Mouse (Mus musculus) forebrain, embryonic 16.5 days (tissue): Measurements from ENCODE around the gene Exoc8. TPM values are rescaled to one million over a fixed set of nuclear protein-coding genes. Genes with fewer than 3 reads are reported as not detected.
A peak's percentile ranks its signal among the peaks of the same experiment; 100 is the strongest.

Experiments
- ATAC-seq: fragments of 200-750 bp; cut with Nextera tagmentation; 2 replicates; pipeline ENCODE4 v1.8.0; 2017; ENCODE audit warnings: mild to moderate bottlenecking, moderate library complexity
- H3K27ac ChIP-seq: fragments of 300-500 bp; sonication (generic); 2 replicates; pipeline ENCODE4 v1.5.1; 2014; ENCODE audit warnings: low read length, control low read depth
- H3K27me3 ChIP-seq: fragments of 300-500 bp; sonication (generic); replicated peaks from 2 replicates; pipeline ENCODE4 v1.6.1; 2014; ENCODE audit warnings: low read length; ENCODE audit not compliant: control insufficient read depth, insufficient read depth
- H3K36me3 ChIP-seq: fragments of 300-500 bp; sonication (generic); 2 replicates; pipeline ENCODE4 v1.6.1; 2014; ENCODE audit not compliant: control insufficient read depth, insufficient read depth
- H3K4me1 ChIP-seq: fragments of 300-500 bp; sonication (generic); replicated peaks from 2 replicates; pipeline ENCODE4 v1.6.1; 2014; ENCODE audit warnings: low read length; ENCODE audit not compliant: control insufficient read depth, insufficient read depth
- H3K4me2 ChIP-seq: fragments of 300-500 bp; sonication (generic); 2 replicates; pipeline ENCODE4 v1.6.1; 2014; ENCODE audit warnings: mild to moderate bottlenecking, low read length, control low read depth
- H3K4me3 ChIP-seq: fragments of 300-500 bp; sonication (generic); replicated peaks from 2 replicates; pipeline ENCODE4 v1.5.1; 2014; ENCODE audit warnings: mild to moderate bottlenecking, low read length, control low read depth
- H3K9ac ChIP-seq: fragments of 300-500 bp; sonication (generic); replicated peaks from 2 replicates; pipeline ENCODE4 v1.6.1; 2014; ENCODE audit warnings: low read depth, low read length, control low read depth
- H3K9me3 ChIP-seq: fragments of 300-500 bp; sonication (generic); 2 replicates; pipeline ENCODE4 v1.6.1; 2016; ENCODE audit warnings: low read length; ENCODE audit not compliant: control insufficient read depth
- WGBS: fragments of 180-500 bp; shearing (Covaris S2); extraction: QIAGEN DNeasy Blood & Tissue Kit; methylation state at CpG from one replicate; pipeline ENCODE4 v1.1.7; 2014; 5-methylcytosine and 5-hydroxymethylcytosine counted together
- polyA plus RNA-seq: library from polyadenylated mRNA; unstranded; fragments of >200 nt; fragmentation: Nextera tagmentation; extraction: Ambion mirVana; gene quantifications from 2 replicates; pipeline ENCODE4 v1.2.1, GENCODE M21; 2015

The Exoc8 gene
- polyA plus RNA-seq, 1 experiment from 2014 or later, result 15.0 TPM

DNA sequence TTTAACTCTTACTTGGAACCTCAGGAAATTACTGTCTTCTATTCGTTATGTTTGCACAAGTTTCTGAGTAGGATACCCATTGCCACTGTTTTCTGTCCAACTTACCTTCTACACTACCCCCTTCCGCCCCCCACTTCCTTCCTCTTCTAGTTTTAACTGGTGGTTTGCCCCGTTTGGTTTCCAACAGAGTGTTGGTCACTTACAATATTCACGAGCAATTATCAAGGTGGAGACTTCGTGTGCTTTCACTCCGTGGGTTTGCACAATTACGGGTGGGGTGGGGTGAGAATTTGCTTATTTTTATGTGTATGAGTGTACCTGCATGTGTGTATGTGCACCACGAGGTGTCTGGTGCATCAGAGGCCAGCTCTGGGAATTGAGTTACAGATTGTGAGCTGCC, 33.8 kb downstream of the Exoc8 start:
- 18% methylated on average over 8 of the region's 8 CpGs for WGBS
- peak overlapping the region; percentile 99; the same call in 1 of the 2 replicates for H3K9ac ChIP-seq
- ATAC-seq, result no peak
- peak overlapping the region; percentile 95 for H3K4me3 ChIP-seq
- H3K27me3 ChIP-seq, result no peaks in the 10 kb centered on the region
- peak overlapping the region; percentile 85 for H3K4me2 ChIP-seq
- no peak overlapping the region for H3K27ac ChIP-seq
- H3K4me1 ChIP-seq, result peaks cover 16% of the 10 kb centered on the region
- H3K9me3 ChIP-seq, result no peaks in the 10 kb centered on the region
- H3K36me3 ChIP-seq, result peaks cover 11% of the 10 kb centered on the region

DNA sequence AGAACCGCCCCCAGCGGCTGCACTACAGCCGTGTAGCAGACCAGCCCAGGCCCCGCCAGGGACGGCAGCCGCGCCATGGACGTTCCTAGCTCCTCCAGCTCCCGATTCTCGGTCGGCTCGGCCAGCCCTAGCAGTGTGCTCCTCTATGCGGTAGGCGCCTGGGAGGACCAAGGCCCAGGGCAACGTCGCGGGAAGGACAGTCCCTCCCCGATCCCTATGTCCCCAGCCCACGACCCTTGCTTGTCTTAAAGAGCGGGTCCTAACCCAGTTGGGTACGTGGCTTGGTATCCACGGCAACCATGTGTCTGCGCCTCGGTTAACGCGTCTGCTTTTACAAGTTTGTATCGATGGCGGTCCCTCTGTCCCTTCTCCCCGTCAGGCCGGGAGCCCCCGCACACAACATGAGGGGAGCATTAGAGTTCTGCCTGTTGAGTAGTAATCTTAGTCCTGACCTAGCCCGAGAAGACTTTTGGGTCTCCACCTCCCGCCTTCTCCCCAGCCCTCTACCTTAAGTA, 34.3 kb downstream of the Exoc8 start:
- peak; percentile 84 for ATAC-seq
- under 1% methylated on average over 33 of the region's 33 CpGs for WGBS
- H3K4me1 ChIP-seq, result peaks cover 16% of the 10 kb centered on the region
- H3K36me3 ChIP-seq, result peaks cover 11% of the 10 kb centered on the region
- no peaks in the 10 kb centered on the region for H3K27me3 ChIP-seq
- peak overlapping the region; percentile 95 for H3K4me3 ChIP-seq
- peak overlapping the region; percentile 85 for H3K4me2 ChIP-seq
- H3K27ac ChIP-seq, result peak overlapping the region; percentile 89
- no peaks in the 10 kb centered on the region for H3K9me3 ChIP-seq
- H3K9ac ChIP-seq, result peak overlapping the region; percentile 99

GRCm38 (mm10) chr8:124862321-124863162, 35.0 kb downstream of the Exoc8 start, which contains the start of the genes Gnpat and 2810004N23Rik:
TSS of gene Gnpat (plus strand) at chr8:124863033.
TSS of gene 2810004N23Rik (minus strand) at chr8:124863120.
- peak; percentile 99 for ATAC-seq

GRCm38 (mm10) chr8:124860188-124860587, 37.3 kb downstream of the Exoc8 start:
- H3K27ac ChIP-seq, result no peak overlapping the region
- H3K4me2 ChIP-seq, result no peak overlapping the region
- H3K27me3 ChIP-seq, result no peaks in the 10 kb centered on the region
- H3K4me1 ChIP-seq, result peaks cover 16% of the 10 kb centered on the region
- no peak overlapping the region for H3K9ac ChIP-seq
- H3K9me3 ChIP-seq, result no peaks in the 10 kb centered on the region
- WGBS, result 96% methylated on average over 3 of the region's 3 CpGs
- no peak overlapping the region for H3K4me3 ChIP-seq
- ATAC-seq, result no peak
- peaks cover 29% of the 10 kb centered on the region for H3K36me3 ChIP-seq

More at GRCm38 (mm10) chr8:124862321-124863162, 35.0 kb downstream of the Exoc8 start, which contains the start of the genes Gnpat and 2810004N23Rik:
- Histone ChIP-seq H3K9ac (peak within 1 kb of the TSS; percentile 99), H3K4me3 (peak within 1 kb of the TSS; percentile 95), H3K9me3 (no peaks in the 10 kb centered on the region), H3K27me3 (no peaks in the 10 kb centered on the region), H3K36me3 (peaks cover 18% of the 10 kb centered on the region), H3K4me1 (peaks cover 16% of the 10 kb centered on the region), H3K4me2 (peak within 1 kb of the TSS; percentile 92), H3K27ac (peak within 1 kb of the TSS; percentile 89)
- 2% methylated on average over 55 of the region's 55 CpGs for WGBS

DNA sequence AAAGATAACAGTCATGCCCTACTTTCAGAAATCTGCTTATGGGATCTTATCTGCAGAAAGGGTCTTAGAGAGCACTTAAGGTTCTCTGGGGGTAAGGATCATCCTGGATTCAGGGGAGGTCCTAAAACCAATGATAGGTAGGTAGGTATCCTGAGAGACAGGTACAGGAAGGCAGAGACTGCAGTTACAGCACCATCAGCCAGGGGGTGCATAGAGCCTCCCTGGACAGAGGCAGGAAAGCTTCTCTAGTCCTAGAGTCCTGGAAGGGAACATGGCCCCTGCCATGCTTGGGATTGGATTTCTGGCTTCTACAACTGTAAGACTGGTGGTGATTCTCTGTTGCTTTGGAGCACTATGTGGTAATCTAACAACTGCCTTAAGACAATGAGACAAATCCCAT, 38.0 kb downstream of the Exoc8 start:
- H3K9me3 ChIP-seq, result 0 out of 2 replicates have a peak, but pooled peaks cover 5% of the 10 kb centered on the region
- no peaks in the 10 kb centered on the region for H3K27me3 ChIP-seq
- peaks cover 15% of the 10 kb centered on the region for H3K4me1 ChIP-seq
- peaks cover 36% of the 10 kb centered on the region for H3K36me3 ChIP-seq
- H3K4me3 ChIP-seq, result no peak overlapping the region
- no peak for ATAC-seq
- H3K4me2 ChIP-seq, result no peak overlapping the region
- H3K27ac ChIP-seq, result no peak overlapping the region
- H3K9ac ChIP-seq, result no peak overlapping the region

- 98% methylated on average over 1 of the region's 1 CpGs for WGBS
- no peak for ATAC-seq
- Histone ChIP-seq H3K4me1 (no peaks in the 10 kb centered on the region), H3K4me3 (no peak overlapping the region), H3K27me3 (no peaks in the 10 kb centered on the region), H3K27ac (no peak overlapping the region), H3K4me2 (no peak overlapping the region), H3K36me3 (peaks cover 39% of the 10 kb centered on the region), H3K9me3 (peaks cover 20% of the 10 kb centered on the region), H3K9ac (no peak overlapping the region)
Observed at GRCm38 (mm10) chr8:124853511-124853910, 44.0 kb downstream of the Exoc8 start.

DNA sequence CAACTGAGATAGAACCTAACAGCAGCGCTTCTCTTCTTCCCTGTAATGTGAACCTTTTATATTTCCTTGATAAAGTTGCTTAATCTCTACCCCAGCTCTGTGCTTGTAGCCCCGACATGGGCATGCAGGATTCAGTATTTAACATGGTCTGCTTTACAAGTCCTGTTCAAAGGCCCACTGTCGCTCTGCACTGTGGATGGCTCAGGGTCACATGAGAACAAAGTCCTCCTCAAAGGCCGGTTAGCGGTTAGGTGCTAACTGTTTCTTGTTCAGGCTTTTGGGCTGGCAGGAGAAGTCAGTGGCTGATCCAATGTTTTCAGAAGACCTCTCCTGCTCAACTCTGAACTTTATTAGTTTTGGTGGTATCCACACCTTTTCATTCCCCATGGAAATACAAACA, 51.9 kb downstream of the Exoc8 start:
- no peak overlapping the region for H3K27ac ChIP-seq
- WGBS, result 95% methylated on average over 5 of the region's 5 CpGs
- H3K9me3 ChIP-seq, result no peaks in the 10 kb centered on the region
- H3K4me3 ChIP-seq, result no peak overlapping the region
- no peak for ATAC-seq
- H3K4me2 ChIP-seq, result no peak overlapping the region
- H3K9ac ChIP-seq, result no peak overlapping the region
- no peaks in the 10 kb centered on the region for H3K4me1 ChIP-seq
- H3K36me3 ChIP-seq, result no peaks in the 10 kb centered on the region; the same call in 1 of the 2 replicates
- H3K27me3 ChIP-seq, result no peaks in the 10 kb centered on the region

- no peak for ATAC-seq
- Histone ChIP-seq H3K27me3 (no peaks in the 10 kb centered on the region), H3K36me3 (peaks cover under 1% of the 10 kb centered on the region; the same call in 1 of the 2 replicates), H3K4me1 (no peaks in the 10 kb centered on the region), H3K9ac (no peak overlapping the region), H3K4me2 (no peak overlapping the region), H3K27ac (no peak overlapping the region), H3K9me3 (no peaks in the 10 kb centered on the region), H3K4me3 (no peak overlapping the region)
- WGBS, result 75% methylated on average over 3 of the region's 3 CpGs
Observed at GRCm38 (mm10) chr8:124845131-124845530, 52.4 kb downstream of the Exoc8 start.
